Mouse (Mus musculus): ENCODE results near the gene Hormad1. TPM values are rescaled to one million over a fixed set of nuclear protein-coding genes. Genes with fewer than 3 reads are reported as not detected.

Hormad1 gene
- polyA plus RNA-seq (2012; rRNA removed): not detected in 2 replicates
- not detected in 2 replicates for polyA plus RNA-seq (2014; fragmentation: Nextera tagmentation; extraction: Ambion mirVana)

DNA sequence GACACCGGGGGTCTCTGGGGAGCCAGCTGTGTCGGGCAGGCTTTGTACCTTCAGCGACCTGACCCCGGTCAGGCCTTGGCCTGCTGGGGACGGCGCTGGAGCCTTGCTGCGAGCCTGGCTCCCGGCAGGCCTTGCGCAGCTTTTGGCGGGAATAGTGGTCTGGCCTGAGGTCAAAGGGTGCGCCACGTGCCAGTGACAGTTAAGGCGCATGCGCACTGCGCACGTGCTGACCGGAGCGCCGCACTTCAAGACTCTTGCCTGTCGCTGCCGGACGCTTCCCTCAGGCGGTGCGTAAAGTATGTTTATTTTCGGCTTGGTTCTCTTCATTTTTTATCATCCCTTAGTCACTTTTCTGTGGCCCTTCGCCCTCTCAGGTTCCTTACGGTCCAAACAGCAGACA, at the start of gene Hormad1:
Hormad1 (plus strand) TSS at position 241 of the 400 bp plus-strand sequence.
- Histone ChIP-seq H3K4me1 (ENCODE audit: control insufficient read depth, insufficient read depth, low read length) (no peaks in the 10 kb centered on the region), H3K27me3 (ENCODE audit: control insufficient read depth, insufficient read depth, low read length) (no peaks in the 10 kb centered on the region), H3K4me2 (replicated peaks; ENCODE audit: low read depth, low read length, severe bottlenecking) (no peak within 1 kb of the TSS), H3K27ac (replicated peaks; ENCODE audit: low read depth, low read length) (no peak within 1 kb of the TSS), H3K9ac (ENCODE audit: low read depth, low read length, severe bottlenecking) (no peak within 1 kb of the TSS), H3K4me3 (replicated peaks; ENCODE audit: low read length) (no peak within 1 kb of the TSS), H3K36me3 (ENCODE audit: control insufficient read depth, insufficient read depth, low read length) (no peaks in the 10 kb centered on the region), H3K9me3 (ENCODE audit: control insufficient read depth, low read length) (no peaks in the 10 kb centered on the region)
- DNase-seq (ENCODE audit: low spot score): no peak
- WGBS: 90% methylated on average over 27 of the region's 27 CpGs
- ATAC-seq (ENCODE audit: low FRiP score, low read depth): no peak
- TF ChIP-seq POLR2A (IDR thresholded peaks at IDR 0.05; ENCODE audit: borderline replicate concordance, extremely low read depth, insufficient read depth, insufficient read length): no peak

DNA sequence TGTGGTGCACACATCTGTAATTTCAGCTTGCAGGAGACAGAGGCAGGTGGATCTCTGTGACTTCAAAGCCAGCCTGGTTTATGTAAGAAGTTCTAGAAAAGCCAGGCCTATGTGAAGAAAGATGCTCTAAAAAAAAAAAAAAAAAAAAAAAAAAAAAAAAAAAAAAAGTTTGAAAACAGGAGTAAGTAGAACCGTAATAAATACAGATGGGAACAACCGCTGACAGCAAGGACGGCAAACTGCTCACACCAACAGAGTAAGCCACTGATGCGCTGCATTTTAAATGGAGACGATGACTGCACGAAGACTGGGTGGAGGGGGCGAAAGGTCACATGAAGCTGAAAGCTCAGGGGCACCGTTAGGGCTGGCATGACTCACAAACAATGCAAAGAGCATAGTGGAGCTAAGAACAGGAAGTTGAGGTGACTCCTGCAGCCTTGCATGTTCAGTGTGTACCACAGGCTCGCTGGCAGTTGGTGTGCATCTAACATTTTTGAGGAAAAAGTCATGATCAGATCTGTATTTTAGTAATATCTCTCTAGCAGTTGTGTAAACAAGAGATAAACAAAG, 47.8 kb upstream of the Hormad1 start:
- no peak for TF ChIP-seq POLR2A (IDR thresholded peaks at IDR 0.05; ENCODE audit: borderline replicate concordance, extremely low read depth, insufficient read depth, insufficient read length)
- Histone ChIP-seq H3K4me3 (replicated peaks; ENCODE audit: low read length) (no peak overlapping the region), H3K9ac (ENCODE audit: low read depth, low read length, severe bottlenecking) (no peak overlapping the region), H3K27me3 (ENCODE audit: control insufficient read depth, insufficient read depth, low read length) (no peaks in the 10 kb centered on the region), H3K4me1 (ENCODE audit: control insufficient read depth, insufficient read depth, low read length) (no peaks in the 10 kb centered on the region), H3K36me3 (ENCODE audit: control insufficient read depth, insufficient read depth, low read length) (peaks cover 13% of the 10 kb centered on the region), H3K4me2 (replicated peaks; ENCODE audit: low read depth, low read length, severe bottlenecking) (no peak overlapping the region), H3K9me3 (ENCODE audit: control insufficient read depth, low read length) (no peaks in the 10 kb centered on the region), H3K27ac (replicated peaks; ENCODE audit: low read depth, low read length) (no peak overlapping the region)
- WGBS: 80% methylated on average over 9 of the region's 9 CpGs
- no peak for DNase-seq (ENCODE audit: low spot score)
- no peak for ATAC-seq (ENCODE audit: low FRiP score, low read depth)

- DNase-seq (ENCODE audit: low spot score) (no peak), ATAC-seq (ENCODE audit: low FRiP score, low read depth) (no peak)
- Histone ChIP-seq H3K4me2 (replicated peaks; ENCODE audit: low read depth, low read length, severe bottlenecking) (no peak overlapping the region), H3K27me3 (ENCODE audit: control insufficient read depth, insufficient read depth, low read length) (no peaks in the 10 kb centered on the region), H3K27ac (replicated peaks; ENCODE audit: low read depth, low read length) (no peak overlapping the region), H3K9ac (ENCODE audit: low read depth, low read length, severe bottlenecking) (no peak overlapping the region), H3K4me3 (replicated peaks; ENCODE audit: low read length) (no peak overlapping the region), H3K36me3 (ENCODE audit: control insufficient read depth, insufficient read depth, low read length) (no peaks in the 10 kb centered on the region), H3K9me3 (ENCODE audit: control insufficient read depth, low read length) (no peaks in the 10 kb centered on the region), H3K4me1 (ENCODE audit: control insufficient read depth, insufficient read depth, low read length) (peaks cover 3% of the 10 kb centered on the region; the same call in 1 of the 2 replicates)
- WGBS: 90% methylated on average over 3 of the region's 3 CpGs
- no peak for TF ChIP-seq POLR2A (IDR thresholded peaks at IDR 0.05; ENCODE audit: borderline replicate concordance, extremely low read depth, insufficient read depth, insufficient read length)
Measured at GRCm38 (mm10) chr3:95516614-95517041, 42.8 kb upstream of the Hormad1 start.

DNA sequence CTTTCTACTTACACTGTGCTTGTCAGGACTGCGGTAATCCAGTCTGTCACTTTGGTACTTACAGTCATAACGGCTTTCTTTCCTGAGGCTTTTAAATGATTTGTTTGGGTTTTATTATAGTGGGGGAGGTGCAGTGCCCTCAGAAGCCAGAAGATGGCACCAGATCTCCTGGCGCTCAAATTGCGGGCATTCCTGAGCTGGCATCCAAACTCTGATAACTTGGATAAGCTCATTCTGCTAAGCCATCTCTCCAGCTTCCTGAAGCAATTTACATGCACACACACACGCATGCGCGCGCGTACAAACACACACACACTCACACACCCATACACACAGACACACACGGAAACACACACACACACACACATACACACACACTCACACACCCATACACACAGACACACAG, 42.0 kb upstream of the Hormad1 start:
- 16% methylated on average over 10 of the region's 10 CpGs for WGBS
- no peak overlapping the region for H3K9ac ChIP-seq (ENCODE audit: low read depth, low read length, severe bottlenecking)
- no peaks in the 10 kb centered on the region for H3K27me3 ChIP-seq (ENCODE audit: control insufficient read depth, insufficient read depth, low read length)
- H3K4me3 ChIP-seq (replicated peaks; ENCODE audit: low read length): no peak overlapping the region
- TF ChIP-seq POLR2A (IDR thresholded peaks at IDR 0.05; ENCODE audit: borderline replicate concordance, extremely low read depth, insufficient read depth, insufficient read length): no peak
- H3K4me1 ChIP-seq (ENCODE audit: control insufficient read depth, insufficient read depth, low read length): peaks cover 3% of the 10 kb centered on the region; the same call in 1 of the 2 replicates
- no peaks in the 10 kb centered on the region for H3K36me3 ChIP-seq (ENCODE audit: control insufficient read depth, insufficient read depth, low read length)
- DNase-seq (ENCODE audit: low spot score): peak; percentile 70
- no peak overlapping the region for H3K27ac ChIP-seq (replicated peaks; ENCODE audit: low read depth, low read length)
- H3K4me2 ChIP-seq (replicated peaks; ENCODE audit: low read depth, low read length, severe bottlenecking): 0 out of 2 replicates have a peak overlapping the region, but pooled peaks have one; percentile 3
- H3K9me3 ChIP-seq (ENCODE audit: control insufficient read depth, low read length): no peaks in the 10 kb centered on the region
- no peak; the same call in 1 of the 2 replicates for ATAC-seq (ENCODE audit: low FRiP score, low read depth)

GRCm38 (mm10) chr3:95518891-95519290, 40.6 kb upstream of the Hormad1 start:
- no peak for TF ChIP-seq POLR2A (IDR thresholded peaks at IDR 0.05; ENCODE audit: borderline replicate concordance, extremely low read depth, insufficient read depth, insufficient read length)
- DNase-seq (ENCODE audit: low spot score): no peak
- no peak for ATAC-seq (ENCODE audit: low FRiP score, low read depth)

More at GRCm38 (mm10) chr3:95518891-95519290, 40.6 kb upstream of the Hormad1 start:
- H3K27ac ChIP-seq (replicated peaks; ENCODE audit: low read depth, low read length): no peak overlapping the region
- peaks cover 3% of the 10 kb centered on the region; the same call in 1 of the 2 replicates for H3K4me1 ChIP-seq (ENCODE audit: control insufficient read depth, insufficient read depth, low read length)
- no peak overlapping the region for H3K4me3 ChIP-seq (replicated peaks; ENCODE audit: low read length)
- no peak overlapping the region for H3K4me2 ChIP-seq (replicated peaks; ENCODE audit: low read depth, low read length, severe bottlenecking)
- no peaks in the 10 kb centered on the region for H3K36me3 ChIP-seq (ENCODE audit: control insufficient read depth, insufficient read depth, low read length)
- H3K27me3 ChIP-seq (ENCODE audit: control insufficient read depth, insufficient read depth, low read length): no peaks in the 10 kb centered on the region
- WGBS: 81% methylated on average over 7 of the region's 7 CpGs
- H3K9me3 ChIP-seq (ENCODE audit: control insufficient read depth, low read length): no peaks in the 10 kb centered on the region
- H3K9ac ChIP-seq (ENCODE audit: low read depth, low read length, severe bottlenecking): no peak overlapping the region
